Mouse (Mus musculus) layer of hippocampus, adult 18-20 months (tissue): ENCODE data around the gene Rps16. TPM values are rescaled to one million over a fixed set of nuclear protein-coding genes. Genes with fewer than 3 reads are reported as not detected.
A peak's percentile ranks its signal among the peaks of the same experiment; 100 is the strongest.

Experiments
- DNase-seq, 2 experiments: peaks; one replicate each; pipeline ENCODE4 v3.0.0; 2022; ENCODE audit warnings: low spot score in 2 of 2
- total RNA-seq, 2 experiments: library from RNA; stranded (reverse); gene quantifications; 2 replicates each; pipeline ENCODE4 v1.2.3; 2021

The Rps16 gene
- total RNA-seq, 2 experiments from 2014 or later, result 481 to 546 TPM

DNA sequence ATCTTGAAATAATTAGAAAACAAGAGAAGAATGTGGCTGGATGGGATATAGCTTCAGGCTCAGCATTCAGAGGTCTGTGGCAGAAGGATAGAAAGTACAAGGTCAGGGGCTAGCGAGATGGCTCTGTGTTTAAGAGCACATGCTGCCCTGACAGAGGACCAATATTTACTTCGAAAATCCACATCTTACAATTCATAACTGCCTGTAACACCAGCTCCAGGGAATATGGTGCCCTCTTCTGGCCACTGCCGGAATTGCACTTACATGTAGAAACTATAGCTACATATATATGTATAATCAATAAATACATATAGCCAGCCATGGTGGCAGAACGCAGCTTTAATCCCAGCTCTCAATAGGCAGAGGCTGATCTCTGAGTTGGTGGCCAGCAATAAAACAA lies 5.8 kb upstream of the Rps16 start:
- DNase-seq, result peak in 1 of 2 experiments; percentile 73

DNA sequence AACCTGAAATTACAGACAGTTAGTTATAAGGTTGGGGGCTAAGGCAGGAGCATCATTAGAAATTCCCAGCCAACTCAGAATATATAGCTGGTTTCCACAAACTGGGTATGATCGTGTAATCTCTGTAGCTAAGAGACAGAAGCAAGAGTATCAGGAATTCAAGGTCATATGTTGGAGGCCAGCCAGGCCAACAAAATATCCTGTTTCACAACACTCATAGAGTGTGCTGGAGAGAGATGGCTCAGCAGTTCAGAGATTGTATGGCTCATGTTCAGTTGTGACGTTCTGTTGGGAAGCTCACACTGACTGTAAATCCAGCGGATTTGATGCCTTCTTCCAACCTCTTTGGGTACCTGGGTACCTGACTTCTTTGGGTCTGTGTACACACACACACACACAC lies 2.7 kb upstream of the Rps16 start:
- DNase-seq, result no peak

DNA sequence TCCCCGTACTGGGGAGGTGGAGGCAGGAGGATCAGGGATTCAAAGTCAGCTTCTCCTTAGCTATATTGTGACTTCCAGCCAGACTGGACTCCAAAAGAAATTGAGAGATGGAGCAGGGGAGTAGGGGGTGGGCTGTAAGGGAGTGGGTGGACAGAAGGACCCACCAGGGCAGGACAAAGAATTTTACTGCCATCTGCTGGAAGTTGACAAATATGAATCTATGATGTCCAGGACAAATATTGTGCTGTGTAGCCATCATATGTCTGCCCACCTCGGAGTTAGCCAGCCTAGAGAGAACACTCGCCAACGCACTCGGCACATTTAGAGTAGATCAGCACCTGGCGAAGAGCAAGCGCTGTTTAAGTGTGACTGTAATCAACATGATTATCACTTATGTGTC lies 1.9 kb upstream of the Rps16 start:
- no peak for DNase-seq

DNA sequence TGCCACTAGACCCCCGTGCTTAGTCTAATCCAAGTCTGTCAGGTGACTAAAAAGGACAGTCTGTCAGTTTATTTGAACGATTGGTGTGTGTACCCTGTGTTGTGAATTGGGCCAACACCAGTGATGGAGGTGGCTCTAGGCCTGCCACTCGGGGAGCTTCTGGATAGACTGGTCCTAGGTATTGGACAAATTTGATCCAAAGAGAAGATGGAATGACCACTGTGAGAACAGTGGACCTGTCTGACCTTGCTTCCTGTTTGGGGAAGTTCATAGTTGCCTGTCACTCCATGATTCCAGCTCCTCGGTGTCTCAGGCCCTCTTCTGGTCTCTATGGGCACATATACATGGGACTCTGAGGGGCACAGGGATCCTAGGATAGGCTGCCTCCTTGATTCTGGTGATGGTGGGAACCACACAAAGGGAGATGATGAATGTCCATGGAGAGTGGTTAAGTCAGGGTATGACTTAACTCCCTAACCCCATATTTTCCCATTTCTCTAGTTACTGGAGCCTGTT lies 1.3 kb downstream of the Rps16 start:
- no peak for DNase-seq

DNA sequence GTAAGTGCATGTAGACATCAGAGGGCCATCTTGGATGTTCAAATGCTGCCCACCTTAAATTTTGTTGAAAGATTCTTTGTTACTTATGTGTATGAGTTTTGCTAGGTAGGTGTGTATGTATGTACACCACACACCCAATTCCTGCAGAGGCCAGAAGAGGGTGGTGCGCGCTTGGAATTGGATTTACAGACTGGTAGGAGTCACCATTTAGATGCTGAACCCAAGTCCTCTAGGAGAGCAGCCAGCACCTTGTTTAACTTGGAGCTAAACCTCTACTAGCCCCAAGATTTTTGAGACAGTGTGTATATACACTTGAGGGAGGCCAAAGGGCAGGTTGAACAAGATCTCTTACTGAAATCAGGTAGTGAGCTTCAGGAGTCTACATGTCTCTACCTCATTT lies 2.8 kb downstream of the Rps16 start:
- no peak for DNase-seq

DNA sequence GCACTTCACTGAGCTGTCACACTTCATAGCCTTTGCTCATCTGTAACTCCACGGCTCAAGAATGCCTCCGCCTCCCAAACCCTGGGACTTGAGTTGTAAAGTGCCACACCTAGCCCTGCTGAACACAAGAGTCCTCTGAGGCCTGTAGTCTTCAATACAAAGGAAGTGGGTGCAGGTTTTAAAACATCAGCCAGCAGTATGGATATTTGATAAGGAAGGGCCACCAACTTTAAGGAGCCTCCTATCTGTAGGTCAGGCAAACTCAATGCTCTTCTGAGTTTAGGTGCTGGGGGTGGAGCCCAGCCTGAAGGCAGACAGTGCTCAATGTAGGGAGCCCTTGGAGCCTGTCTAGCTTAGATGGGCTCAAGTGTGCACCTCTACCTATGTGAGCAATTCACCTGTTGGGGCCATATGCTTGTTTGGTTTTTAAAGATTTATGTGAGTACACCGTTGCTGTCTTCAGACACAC lies 3.7 kb downstream of the Rps16 start:
- DNase-seq, result no peak

DNA sequence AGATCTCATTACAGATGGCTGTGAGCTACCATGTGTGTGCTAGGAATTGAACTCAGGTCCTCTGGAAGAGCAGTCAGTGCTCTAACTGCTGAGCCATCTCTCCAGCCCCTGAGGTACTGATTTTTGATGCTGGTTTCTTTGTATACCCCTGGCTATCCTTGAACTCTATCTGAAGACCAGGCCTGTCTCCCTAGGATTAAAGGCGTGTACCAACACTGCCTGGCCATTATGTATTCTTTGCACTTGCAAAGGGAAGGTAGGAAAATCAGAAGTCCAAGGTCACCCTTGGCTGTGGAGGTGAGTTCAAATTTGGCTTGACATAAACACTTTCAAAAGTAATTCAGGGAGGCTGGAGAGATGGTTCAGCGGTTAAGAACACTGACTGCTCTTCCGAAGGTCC lies 4.1 kb downstream of the Rps16 start:
- no peak for DNase-seq

DNA sequence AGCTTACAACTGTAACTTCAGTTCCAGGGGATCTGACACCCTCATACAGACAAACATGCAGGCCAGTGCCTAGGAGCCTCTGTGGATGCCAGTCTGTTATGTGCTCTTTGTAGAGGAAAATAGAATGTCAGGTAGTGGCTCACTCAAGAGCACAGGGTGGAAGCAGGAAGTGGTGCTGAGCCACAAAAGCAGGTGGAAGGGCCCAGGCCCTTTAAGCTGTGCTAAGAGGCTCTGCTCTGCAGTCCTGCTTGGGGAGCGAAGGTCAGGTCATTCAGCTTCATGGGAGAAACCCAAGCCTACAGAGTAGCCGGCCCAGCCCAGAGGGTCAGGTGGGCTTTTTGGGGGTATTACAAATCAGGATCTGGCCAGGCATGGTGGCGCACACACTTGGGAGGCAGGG lies 4.8 kb downstream of the Rps16 start:
- no peak for DNase-seq

DNA sequence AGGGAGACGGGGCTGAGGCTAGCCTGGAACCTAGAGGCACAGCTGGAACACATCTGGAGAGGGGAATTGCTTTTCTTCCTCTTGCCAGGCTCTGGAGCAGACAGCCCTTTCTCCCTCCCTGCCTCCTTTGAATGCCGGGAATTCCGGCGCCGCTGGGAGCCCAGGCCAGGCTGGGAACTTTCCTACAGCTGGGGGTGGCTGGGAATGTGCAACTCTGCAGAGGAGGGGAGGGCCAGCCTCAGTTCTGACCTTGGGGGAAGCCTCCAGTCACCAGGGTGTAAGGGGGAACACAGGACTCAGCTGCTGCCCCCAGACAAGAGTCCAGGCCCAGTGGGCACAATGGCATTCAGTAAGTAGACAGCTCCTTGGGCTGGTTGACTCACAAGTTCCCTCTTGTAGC lies 6.5 kb downstream of the Rps16 start:
- no peak for DNase-seq

DNA sequence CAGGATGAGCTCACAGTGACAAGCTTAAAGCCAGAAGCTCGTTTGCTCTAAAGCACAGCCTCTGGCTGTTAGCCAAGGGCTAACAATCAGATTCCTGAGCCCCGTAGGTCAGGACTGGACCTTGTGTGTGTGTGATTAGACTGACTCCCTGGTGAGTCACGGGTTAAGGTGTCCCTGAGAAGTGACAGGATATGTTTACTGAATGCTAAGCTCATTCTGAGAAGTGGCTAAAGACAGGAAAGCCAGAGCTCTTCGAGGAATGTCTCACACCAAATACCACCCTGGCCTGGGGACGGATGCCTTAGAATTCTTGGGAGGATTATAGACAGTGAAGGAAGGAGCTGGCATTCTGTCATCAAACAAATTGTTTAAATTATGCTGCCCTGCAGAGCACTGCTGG lies 7.5 kb downstream of the Rps16 start:
- DNase-seq, result no peak

DNA sequence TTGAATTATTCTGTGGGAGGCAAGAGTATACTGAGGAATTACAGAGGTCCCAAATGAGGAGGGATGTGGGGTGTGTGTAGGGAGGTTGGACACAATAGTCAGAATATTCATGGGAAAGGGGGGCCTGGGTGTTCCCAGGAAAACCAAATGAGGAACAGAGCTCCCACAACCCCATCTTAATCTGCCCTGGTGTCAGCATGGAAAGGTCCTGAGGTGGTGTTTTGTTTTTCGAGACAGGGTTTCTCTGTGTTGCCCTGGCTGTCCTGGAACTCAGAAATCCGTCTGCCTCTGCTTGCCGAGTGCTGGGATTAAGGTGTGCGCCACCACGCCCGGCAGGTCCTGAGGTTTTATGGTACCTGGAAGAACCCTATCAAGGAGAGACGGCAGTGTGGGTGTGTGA lies 8.0 kb downstream of the Rps16 start:
- DNase-seq, result no peak

DNA sequence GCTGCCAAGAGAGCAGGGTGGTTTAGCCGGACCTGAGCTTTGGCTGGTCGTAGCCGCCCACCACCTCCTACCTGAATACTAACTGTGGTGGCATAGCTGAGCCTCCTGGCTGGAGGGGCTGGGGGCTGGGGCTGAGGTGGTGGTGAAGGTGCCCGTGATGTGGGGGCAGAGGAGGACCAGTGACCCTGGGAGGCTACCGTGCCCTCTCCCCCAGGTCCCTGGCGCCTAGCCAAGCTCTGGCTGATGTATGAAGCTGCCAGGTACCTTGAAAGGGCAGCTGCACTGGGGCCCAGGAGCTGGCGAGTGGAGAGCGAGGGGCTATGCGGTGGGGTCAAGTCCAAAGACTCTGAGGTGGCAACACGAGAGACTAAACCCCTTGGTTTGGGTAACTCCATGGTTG lies 9.4 kb downstream of the Rps16 start:
- DNase-seq, result no peak

DNA sequence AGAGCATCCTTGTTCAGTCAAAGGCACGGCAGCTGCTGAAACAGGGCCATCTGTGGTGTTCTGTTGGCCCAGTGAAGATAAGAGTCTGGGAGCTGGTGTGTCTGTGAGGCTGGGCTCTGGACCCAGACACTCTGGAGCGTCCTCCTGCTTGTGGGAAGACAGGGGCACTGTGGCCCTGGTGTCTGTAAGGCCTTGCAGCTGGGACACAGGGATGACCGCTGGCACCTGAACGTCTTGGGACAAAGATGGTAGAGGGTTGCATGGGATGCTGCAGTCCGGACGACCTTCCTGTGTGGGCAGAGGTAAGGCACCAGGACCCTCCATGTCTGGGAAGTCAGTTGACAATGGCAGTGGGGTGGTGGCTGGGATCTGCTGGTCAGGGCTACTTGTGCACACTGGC lies 9.8 kb downstream of the Rps16 start:
- DNase-seq, result no peak

DNA sequence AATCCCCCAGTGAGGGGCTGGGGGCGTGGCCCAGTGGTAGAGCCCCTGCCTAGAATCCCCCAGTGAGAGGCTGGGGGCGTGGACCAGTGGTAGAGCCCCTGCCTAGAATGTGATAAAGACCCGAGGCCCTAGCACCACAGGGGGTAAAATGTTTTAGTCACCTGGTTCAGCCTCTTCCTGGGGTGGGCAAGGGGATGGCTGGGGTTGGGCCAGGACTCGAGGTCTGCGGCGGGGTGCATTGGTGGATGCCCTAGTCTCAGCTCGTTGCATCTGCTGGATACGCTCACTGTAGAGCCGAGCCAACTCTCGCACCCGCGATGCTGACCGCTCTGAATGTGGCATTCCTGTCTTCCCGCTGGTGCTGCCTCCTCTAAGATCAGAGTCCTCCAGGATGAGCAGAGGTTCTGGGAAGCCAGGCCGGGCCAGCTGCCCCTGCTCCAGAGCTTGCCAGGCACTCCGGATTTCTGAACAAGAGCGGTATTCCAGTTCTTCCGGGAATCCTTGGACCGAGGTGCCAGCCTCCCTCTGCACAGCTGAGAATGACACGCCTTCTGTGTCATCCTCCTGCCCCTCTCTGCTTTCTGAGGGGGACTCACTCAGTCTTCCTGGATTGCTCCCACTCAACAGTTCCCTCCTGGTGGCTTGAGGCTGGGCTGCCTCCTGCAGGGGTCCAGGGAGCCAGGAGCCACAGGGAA lies 11.3 kb downstream of the Rps16 start:
- DNase-seq, result no peak

DNA sequence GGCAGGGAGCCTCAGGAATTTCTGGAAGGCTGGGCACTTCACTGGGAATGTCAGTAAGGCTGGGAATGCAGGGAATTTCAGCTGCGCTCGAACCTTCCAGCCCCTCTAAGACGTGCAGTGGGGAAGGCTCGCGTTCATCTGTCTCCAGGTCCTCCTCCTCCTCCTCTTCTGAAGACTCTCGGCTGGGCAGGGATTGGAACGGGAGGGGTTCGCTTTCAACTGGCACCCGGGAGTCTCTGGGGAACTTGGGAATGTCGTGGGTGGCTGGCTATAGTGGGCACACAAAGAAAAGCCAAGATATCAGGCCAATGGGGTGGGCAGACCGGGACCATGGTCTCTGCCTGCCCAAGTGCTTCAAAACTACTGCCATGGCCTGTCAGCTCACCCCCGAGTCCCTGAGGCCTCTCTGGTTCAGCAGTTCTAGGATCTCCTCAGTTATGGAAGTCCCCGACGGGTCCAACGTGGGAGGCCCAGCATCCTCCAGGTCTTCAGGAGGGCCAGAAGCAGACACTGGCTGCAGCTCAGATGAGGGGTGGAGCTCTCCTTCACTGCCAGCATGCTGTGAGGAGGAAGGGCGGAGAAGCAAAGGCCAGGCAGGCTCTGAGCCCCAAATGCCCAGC lies 12.1 kb downstream of the Rps16 start:
- no peak for DNase-seq

DNA sequence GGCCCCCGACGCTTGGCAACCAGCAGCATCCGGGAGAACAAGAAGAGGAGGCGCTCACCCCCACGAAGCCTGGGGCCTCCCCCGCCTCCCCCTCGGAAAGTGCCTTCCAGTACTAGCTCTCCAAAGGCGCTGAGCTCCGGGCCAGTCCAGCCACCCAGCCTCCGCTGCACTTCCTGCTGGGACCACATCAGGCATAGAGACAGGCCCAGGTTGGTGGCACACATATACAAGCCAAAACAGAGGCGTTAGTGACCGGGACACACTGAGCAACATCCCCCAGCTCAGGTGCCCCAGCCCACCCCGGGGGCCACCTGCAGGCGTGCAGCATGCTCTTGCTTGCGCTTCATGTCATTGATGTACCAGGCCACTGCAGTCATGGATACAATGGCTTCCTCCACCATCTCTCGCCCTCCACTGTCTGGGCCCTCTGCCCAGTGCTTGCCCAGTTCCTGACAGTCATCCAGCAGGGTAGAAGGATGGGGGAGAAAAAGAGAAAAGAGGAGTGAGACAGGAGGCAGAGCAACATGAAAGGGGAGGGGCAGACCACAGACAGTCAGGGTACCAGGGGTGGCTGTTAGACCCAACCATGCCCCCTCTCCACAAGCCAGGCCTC lies 17.3 kb downstream of the Rps16 start:
- DNase-seq, result no peak

DNA sequence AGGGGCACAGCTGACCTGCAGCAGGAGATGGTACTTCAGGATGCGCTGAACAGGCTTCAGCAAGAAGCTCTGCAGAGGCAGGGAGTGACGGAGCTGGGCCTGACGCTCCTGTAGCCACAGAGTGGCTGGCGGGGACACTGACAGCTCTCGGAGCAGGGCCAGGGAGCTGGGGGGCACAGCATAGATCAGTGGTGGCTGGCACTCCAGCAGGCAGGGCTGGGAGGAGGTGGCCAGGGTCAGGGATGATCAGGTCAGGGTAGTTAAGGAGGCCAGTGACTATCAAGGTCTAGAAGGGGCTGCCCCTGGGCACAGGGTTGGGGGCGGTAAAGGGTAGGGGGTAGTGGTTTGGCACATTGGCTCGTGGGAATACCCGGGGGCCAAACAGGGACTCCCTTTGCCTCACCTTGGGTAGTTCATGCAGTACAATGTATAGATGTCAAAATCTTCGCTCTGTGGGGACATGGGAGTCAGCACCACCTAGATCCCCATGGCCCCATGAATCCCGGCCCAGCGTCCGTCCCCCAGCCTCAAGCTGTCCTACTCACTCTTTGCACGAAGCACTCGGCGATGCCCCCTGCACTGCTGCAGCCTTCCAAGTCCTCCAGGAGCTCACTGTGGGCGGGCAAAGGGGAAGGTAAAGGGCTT lies 17.9 kb downstream of the Rps16 start:
- DNase-seq, result no peak

DNA sequence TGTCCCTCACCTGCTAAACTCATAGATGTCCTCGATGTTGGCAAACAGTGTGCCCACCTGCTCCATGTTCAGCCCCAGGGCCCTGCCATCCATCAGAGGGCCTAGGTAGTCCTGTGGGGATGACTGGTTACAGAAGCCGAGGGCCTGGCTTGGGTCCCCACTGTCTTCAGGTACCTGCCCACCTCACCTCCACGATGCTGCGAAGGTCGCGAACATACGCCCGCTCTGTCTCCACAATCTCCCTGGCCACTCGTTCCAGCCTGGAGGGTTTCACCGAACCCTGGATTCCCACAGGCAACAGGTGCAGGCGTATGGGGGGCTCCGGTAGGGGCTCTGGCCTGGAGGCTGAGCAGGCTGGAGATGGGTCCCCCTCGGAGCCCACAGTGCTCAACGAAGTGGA lies 19.6 kb downstream of the Rps16 start:
- DNase-seq, result no peak

DNA sequence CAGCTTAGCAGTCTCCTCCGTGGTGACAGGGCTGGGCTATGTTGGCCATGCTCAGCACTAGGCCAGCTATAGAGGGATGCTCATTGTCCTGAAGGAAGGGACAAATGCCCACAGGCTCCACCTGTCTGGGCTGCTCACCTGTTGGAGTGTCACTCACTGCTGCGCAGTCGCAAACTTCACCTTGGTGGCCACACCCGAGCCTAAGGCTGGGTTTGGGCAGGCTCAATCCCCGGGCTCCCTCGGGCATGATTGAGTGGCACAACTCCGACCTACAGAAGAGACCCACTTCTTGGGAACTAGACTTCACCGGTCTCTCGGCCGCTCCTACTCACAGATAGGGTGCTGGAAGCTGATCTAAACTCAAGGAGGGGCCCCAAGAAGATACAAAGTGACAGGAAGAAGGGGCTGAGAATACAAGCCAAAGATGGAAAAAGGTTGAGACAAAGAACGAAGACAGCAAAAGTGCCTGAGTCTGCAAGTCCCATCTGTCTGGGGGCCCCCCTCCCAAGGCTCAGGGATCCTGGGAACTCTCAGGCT lies 20.6 kb downstream of the Rps16 start:
- DNase-seq, result no peak

DNA sequence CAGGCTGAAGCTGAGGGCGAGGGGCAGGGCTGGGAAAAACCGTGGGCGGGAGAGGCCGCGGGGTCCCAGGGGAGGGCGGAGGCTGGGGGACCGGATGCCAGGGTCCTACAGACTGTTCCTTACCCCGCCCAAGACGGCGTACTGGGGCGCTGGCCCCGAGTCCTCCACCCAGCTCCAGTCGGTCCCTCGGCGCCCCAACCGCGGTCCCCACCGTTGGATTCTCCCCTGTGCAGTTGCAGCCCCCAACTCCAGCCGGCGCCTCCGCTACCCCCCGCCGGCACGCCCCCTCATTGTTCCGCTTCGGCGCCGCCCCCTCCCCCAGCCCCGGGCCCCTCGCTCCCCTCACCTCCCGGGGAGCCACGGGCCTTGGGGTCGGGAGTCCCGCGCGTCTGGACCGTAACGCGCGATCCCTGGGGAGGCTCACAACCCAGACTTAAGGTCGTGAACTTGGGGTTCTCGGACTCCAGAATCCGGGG lies 21.1 kb downstream of the Rps16 start:
- DNase-seq, result no peak

DNA sequence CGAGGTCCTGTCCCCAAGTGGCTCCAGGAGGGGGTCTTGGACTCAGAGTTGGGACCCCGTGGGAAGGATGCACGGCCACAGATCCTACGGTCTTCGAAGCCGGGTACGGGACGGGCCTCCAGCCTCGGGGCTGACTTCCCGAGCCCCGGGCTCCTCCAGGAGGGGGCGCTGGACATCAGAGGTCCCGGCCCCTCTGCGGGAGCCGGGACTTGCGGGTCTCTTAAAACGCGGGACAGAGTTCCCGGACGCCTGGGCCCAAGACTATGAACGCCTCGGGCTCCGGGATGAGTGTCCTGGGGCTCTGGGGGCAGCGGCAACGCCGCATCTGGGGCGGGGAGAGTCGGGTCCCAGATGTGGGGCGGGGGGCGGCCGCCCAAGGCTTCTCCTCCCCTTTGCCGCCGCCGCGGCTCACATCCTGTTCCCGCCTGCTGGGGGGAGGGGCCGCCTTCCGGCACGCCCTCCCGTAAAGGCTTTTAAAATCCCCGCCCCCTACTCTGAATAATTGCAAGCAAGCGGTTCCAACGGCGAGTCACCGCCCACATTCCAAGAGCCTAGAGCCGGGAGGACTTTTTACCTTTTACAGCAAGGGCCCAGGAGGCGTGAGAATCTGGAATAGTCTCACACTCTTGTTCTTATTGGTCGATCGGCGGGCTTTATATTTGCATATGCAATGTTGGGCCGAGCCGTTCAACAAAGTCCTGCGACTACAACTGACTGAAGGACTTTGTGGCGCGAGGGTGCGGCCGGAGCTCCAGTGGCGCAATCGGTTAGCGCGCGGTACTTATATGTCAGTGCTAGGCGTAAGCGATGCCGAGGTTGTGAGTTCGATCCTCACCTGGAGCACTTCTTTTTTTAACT lies 22.0 kb downstream of the Rps16 start, which contains the start of gene Plekhg2:
Gene Plekhg2, minus strand, starts transcription at position 349 of the 858 bp plus-strand sequence.
- DNase-seq, result peak; percentile 89 to 94
